Mouse (Mus musculus) T-helper 2 cell (primary cell): Measurements from ENCODE around the gene Adgrd1.

Source experiments
- in situ Hi-C: fragments of 300-600 bp; cut with MboI, MseI; formaldehyde crosslinking; loops from one replicate; pipeline ENCODE4 v1.15.1; 2025; ENCODE audit warnings: high pct_unique_total_duplicates

Adgrd1 gene

GRCm38 (mm10) chr5:129155023-129155901 lies 58.7 kb downstream of the Adgrd1 start:
- in situ Hi-C loops = loop anchor here (25.0 kb wide), 1 partner anchor 1157 kb away; no protein-coding TSS in a partner anchor

GRCm38 (mm10) chr5:129155902-129156311 lies 59.4 kb downstream of the Adgrd1 start:
- in situ Hi-C loops = loop anchor here (25.0 kb wide), 1 partner anchor 1156 kb away; no protein-coding TSS in a partner anchor

- in situ Hi-C loops = loop anchor here (25.0 kb wide), 1 partner anchor 1151 kb away; no protein-coding TSS in a partner anchor
These were observed 65.0 kb downstream of the Adgrd1 start for GRCm38 (mm10) chr5:129161372-129162051.

DNA sequence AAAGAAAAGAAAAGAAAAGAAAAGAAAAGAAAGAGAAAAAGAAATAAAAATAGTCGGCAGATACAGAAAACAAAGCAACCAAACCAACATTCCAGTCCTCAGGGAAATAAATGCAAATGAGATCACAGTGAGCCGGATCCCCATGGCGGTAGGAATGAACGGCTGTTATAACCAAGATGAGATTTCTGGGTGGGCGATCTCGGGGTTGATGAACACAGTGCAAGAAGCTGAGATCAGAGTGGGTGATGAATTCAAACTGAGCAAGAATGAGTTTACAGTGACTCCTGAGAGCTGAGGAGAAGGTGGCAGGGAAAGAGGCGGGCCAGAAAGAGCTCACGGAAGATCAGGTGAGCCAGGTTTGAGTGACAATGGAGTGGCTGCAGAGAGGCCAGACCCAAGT lies 66.9 kb downstream of the Adgrd1 start:
- in situ Hi-C loops = loop anchor here (25.0 kb wide), 1 partner anchor 1149 kb away; no protein-coding TSS in a partner anchor

DNA sequence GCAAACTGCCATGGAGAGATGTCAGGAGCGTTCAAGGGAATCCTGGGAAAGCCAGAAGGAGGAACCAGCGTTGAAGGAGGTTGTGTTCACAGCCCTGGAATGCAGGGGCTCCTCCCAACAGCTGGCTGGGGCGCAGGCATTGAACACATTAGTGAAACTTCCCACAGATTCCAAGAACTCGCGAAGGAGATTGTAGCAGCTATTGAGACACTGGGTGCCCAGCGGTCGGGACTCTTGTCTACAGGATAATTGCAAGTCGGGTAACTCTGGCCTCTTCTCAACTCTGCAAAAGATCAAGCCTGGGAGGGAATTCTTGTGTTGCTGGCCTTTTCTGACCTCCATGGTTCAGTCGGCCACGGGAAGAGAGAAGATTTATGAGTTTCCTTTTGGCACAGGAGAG lies 67.5 kb downstream of the Adgrd1 start:
- in situ Hi-C loops = loop anchor here (25.0 kb wide), 1 partner anchor 1148 kb away; no protein-coding TSS in a partner anchor

DNA sequence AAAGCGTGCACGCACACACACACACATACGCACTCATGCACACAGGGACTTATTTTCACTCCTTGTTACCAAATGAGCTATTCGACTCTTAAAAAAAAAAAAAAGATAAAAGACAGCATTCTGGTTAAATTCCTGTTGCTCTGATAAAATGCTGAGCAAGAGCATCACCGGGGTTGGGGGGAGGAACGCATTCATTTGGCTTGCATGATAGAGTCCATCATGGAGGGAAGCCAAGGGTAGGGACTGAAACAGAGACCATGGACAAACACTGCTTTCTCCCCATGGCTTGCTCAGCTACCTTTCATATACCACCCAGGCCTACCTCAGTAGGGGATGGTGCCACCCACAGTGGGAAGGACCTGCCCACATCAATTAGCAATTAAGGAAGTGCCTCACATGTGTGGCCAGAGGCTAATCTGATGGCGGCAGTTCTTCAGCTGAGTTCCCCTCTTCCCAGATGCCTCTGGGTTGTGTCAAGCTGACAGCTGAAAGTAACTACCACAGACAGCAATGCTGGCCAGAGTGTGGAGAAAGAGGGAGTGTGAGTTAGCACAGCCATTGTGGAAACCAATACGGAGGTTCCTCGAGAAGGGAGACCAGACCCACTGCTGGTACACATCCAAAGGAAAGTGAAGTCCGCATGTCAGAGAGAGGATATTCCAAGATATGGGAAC lies 68.5 kb downstream of the Adgrd1 start:
- in situ Hi-C loops = loop anchor here (25.0 kb wide), 1 partner anchor 1147 kb away; no protein-coding TSS in a partner anchor

- in situ Hi-C loops = loop anchor here (25.0 kb wide), 1 partner anchor 1147 kb away; no protein-coding TSS in a partner anchor
These were observed 69.0 kb downstream of the Adgrd1 start for GRCm38 (mm10) chr5:129165595-129165994.

- in situ Hi-C loops = loop anchor here (25.0 kb wide), 1 partner anchor 1143 kb away; no protein-coding TSS in a partner anchor
These were observed 72.5 kb downstream of the Adgrd1 start for GRCm38 (mm10) chr5:129169090-129169489.

GRCm38 (mm10) chr5:129169567-129169966 lies 73.0 kb downstream of the Adgrd1 start:
- in situ Hi-C loops = loop anchor here (25.0 kb wide), 1 partner anchor 1143 kb away; no protein-coding TSS in a partner anchor

DNA sequence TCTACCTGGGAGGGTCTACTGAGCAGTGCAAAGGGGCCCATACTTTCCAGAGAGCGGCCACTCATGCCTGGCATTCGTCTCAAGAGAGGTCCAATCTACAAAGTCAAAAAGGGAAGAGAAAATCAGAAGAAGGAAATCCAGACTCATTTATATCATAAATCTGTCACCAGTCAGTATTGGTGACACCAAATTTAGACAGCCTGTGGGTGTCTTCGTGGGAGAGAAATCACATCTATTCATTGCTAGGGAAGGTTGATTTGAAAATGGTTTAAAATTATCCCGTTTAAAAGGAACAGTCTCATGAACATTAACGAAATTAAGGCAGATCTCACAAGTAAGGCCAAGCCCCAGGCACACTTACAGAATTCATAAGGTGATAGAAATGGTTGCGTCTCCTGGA lies 76.0 kb downstream of the Adgrd1 start:
- in situ Hi-C loops = loop anchor here (25.0 kb wide), 1 partner anchor 1140 kb away; no protein-coding TSS in a partner anchor

DNA sequence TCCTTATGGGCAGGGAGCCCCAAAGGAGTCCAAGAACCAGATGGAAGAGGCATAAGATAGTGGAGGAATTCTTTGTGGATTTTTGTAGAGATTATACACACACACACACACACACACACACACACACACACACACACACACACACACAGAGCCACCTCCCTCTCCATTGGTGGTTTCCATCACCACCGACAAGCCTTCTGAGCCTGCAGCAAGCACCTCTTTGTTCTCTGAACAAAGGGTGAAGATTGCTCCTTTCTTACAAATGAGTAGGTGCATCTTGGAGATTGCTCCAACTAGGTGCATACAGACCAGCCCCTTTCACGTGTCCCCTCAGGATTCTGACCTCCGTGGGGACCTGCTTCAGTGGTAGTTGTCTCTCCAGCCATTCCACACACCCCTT lies 79.4 kb downstream of the Adgrd1 start:
- in situ Hi-C loops = loop anchor here (5.0 kb wide), 1 partner anchor 114 kb away; no protein-coding TSS in a partner anchor

DNA sequence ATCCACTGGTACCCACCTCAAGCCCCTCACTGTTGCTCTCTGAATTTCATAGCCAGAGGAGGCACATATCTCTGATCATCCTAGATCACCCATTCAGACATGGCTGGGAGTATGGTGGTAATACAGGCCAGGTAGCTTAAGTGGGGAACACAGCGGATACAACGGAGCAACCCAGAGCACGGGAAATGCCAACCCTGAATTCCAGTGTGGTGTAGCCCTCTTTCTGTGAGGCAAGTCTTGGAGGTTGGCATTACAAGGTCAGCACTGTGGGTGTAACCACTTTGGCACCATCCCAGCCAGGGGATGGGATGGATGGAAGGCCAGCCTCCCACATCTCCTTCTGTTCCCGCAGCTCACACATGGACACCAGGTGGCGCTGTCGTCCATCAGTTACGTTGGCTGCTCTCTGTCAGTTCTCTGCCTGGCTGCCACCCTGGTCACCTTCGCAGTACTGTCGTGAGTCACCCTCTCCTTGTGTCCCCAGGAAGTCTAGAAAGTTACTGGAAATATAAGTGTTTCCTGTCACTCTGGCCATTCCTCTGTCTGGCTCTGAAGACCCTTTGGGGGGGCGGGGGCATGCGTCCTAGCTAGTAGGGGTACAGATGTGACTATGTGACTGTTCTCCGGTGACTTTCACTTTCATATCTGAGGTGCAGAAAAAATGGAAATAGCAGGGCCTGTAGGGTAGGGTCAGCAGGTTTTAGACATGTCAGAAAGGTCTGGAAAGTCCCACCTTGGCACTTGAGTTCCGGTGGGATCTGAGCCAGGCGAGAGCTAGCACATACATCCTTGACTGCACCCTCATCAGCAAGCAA lies 81.4 kb downstream of the Adgrd1 start:
- in situ Hi-C loops = loop anchor here (5.0 kb wide), 1 partner anchor 116 kb away; no protein-coding TSS in a partner anchor

DNA sequence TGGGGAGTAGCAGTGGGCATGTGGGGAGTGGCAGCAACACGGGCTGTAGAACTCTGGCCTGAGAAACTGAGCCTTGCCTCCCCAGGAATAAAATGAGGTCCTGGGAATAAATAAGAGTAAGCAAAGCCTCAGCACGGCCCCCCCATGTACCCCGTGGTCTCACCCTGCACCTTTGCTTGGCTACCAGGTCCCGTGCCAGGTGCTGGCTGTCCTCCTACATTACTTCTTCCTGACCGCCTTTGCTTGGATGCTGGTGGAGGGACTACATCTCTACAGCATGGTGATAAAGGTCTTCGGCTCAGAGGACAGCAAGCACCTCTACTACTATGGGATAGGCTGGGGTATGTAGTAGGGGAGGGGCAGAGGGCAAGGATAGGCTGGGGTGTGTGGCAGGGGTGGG lies 82.8 kb downstream of the Adgrd1 start:
- in situ Hi-C loops = loop anchor here (5.0 kb wide), 1 partner anchor 117 kb away; no protein-coding TSS in a partner anchor

DNA sequence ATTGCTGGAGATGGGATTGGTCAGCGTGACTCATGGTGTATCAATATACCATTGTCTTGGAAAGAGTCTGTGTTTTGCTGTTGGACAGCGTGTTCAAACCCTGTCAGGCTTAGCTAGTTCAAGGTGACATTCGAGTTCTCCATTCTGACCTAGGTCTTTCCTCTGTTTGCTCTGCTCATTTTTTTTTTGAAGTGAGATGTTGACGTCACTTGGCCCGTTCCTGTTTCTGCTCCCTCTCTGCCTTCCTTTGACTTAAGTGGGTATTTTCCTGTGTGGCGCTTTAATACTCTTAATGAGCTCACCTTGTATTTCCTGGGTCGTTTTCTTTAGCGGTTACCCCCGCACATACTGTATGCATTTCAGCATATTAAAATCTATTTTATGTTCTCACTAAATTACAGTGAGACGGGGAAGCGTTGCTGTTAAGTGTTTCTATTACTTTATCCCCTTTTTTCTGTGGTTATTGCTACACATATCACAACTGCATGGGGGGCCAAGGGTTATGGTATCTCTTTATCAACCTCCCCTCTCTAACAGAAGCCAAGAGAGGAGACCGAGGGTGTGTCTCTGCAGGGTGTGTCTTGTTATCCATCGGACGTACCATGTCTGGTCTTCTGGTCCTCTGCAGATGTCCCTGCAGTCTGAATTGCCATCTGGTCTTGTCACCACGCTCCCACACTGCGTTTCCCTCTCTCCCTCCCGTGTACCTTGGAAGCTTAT lies 83.6 kb downstream of the Adgrd1 start:
- in situ Hi-C loops = loop anchor here (5.0 kb wide), 1 partner anchor 118 kb away; no protein-coding TSS in a partner anchor

GRCm38 (mm10) chr5:129180715-129181228 lies 84.2 kb downstream of the Adgrd1 start:
- in situ Hi-C loops = no loop called here

- in situ Hi-C loops = no loop called here
These were observed 84.9 kb downstream of the Adgrd1 start for GRCm38 (mm10) chr5:129181450-129181849.

GRCm38 (mm10) chr5:129182554-129182953 lies 86.0 kb downstream of the Adgrd1 start:
- in situ Hi-C loops = no loop called here

- in situ Hi-C loops = no loop called here
These were observed 89.7 kb downstream of the Adgrd1 start for GRCm38 (mm10) chr5:129186260-129186659.

DNA sequence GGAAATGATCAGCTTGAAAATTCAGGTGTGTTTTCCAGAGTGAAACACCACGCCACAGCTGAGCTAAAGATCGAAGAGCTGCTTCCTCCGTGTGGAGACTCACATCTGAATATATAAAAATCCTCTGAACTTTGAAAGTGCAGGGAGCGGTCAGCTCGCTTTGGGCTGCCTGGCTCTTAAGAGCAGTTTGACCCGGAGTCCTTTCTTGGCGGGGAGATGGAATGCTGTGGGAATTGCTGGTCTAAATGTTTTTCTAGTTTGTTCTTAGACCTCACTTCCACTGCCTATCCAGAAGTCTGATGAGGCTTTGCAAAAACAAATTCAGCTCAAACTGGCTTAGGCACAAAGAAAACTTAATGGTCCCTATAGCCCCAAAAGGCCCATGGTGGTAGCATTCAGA lies 90.4 kb downstream of the Adgrd1 start:
- in situ Hi-C loops = no loop called here
